Mouse (Mus musculus) cortical plate, adult 2 months (tissue): ENCODE data around the gene March1.

ENCODE experiments used
- CTCF ChIP-seq: fragments of 200-500 bp; IDR thresholded peaks from 2 replicates; pipeline ENCODE4 v1.5.1; 2011; ENCODE audit warnings: mild to moderate bottlenecking, control low read depth, low read length; ENCODE audit not compliant: insufficient read depth; ENCODE audit errors: extremely low read depth
- POLR2A ChIP-seq: fragments of 200-500 bp; IDR thresholded peaks from 2 replicates; pipeline ENCODE4 v1.6.1; 2011; ENCODE audit warnings: mild to moderate bottlenecking, low read length, control low read depth; ENCODE audit not compliant: insufficient read depth; ENCODE audit errors: extremely low read depth

- TF ChIP-seq CTCF (no peak), POLR2A (no peak; the same call in 1 of the 2 replicates)
These were observed 868.5 kb downstream of the March1 start, which contains the start of gene Tma16 for GRCm38 (mm10) chr8:66486084-66486763.
